Mouse (Mus musculus) spleen, adult 2 months (tissue): ENCODE data around the gene Apba1.

Source experiments
- CTCF ChIP-seq: fragments of 200-500 bp; IDR thresholded peaks from 2 replicates; pipeline ENCODE4 v1.5.1; 2011; ENCODE audit warnings: mild to moderate bottlenecking, inconsistent platforms; ENCODE audit not compliant: insufficient read depth, insufficient read length, insufficient replicate concordance; ENCODE audit errors: extremely low read depth
- POLR2A ChIP-seq: fragments of 200-500 bp; IDR thresholded peaks from 2 replicates; pipeline ENCODE4 v1.6.1; 2011; ENCODE audit warnings: low read depth, low read length, inconsistent platforms

GRCm38 (mm10) chr19:23893093-23893889 lies 134.6 kb downstream of the Apba1 start:
- TF ChIP-seq CTCF = no peak
- no peak for TF ChIP-seq POLR2A
